Mouse (Mus musculus): Measurements from ENCODE around the gene Defb26. TPM values are rescaled to one million over a fixed set of nuclear protein-coding genes. Genes with fewer than 3 reads are reported as not detected.

The Defb26 gene
- polyA plus RNA-seq, 1 experiment, result not detected

- TF ChIP-seq GATA1 (IDR thresholded peaks at IDR 0.05; ENCODE audit: low read length), result no peak
- no peak for TF ChIP-seq TAL1 (IDR thresholded peaks at IDR 0.05; ENCODE audit: low read length)
- Histone ChIP-seq H3K4me3 (replicated peaks) (no peak overlapping the region), H3K36me3 (ENCODE audit: control insufficient read depth) (no peaks in the 10 kb centered on the region), H3K27me3 (ENCODE audit: control insufficient read depth) (no peaks in the 10 kb centered on the region), H3K9me3 (ENCODE audit: control insufficient read depth, low read length) (no peaks in the 10 kb centered on the region), H3K4me1 (ENCODE audit: control insufficient read depth) (no peaks in the 10 kb centered on the region)
Measured at GRCm38 (mm10) chr2:152481726-152482125, 29.8 kb downstream of the Defb26 start.

DNA sequence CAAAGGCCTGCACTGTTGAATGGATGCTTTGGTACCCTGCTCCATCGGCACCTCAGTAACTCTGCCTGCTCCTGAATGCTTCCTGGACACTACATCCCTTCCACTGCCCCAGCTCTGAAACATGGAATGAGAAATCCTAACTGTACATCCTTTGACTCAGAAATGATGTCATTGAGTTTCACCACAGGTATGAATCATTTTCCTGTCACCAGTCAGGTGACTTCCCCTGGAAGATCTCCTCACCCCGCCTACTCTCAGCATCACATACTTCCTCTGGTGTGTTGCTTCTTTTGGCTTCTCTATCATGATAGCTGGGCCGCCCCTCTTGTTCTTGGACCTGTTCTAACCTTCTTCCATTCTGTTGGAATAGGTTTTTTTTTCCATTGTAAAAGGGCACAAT lies 30.6 kb downstream of the Defb26 start:
- no peaks in the 10 kb centered on the region for H3K9me3 ChIP-seq (ENCODE audit: control insufficient read depth, low read length)
- H3K27me3 ChIP-seq (ENCODE audit: control insufficient read depth), result no peaks in the 10 kb centered on the region
- H3K4me1 ChIP-seq (ENCODE audit: control insufficient read depth), result no peaks in the 10 kb centered on the region
- H3K36me3 ChIP-seq (ENCODE audit: control insufficient read depth), result no peaks in the 10 kb centered on the region
- H3K4me3 ChIP-seq (replicated peaks), result no peak overlapping the region
- TF ChIP-seq GATA1 (IDR thresholded peaks at IDR 0.05; ENCODE audit: low read length) (no peak), TAL1 (IDR thresholded peaks at IDR 0.05; ENCODE audit: low read length) (no peak)

GRCm38 (mm10) chr2:152476763-152477162 lies 34.7 kb downstream of the Defb26 start, which contains the start of gene Defb20:
Gene Defb20, plus strand, starts transcription at chr2:152477063.
- Histone ChIP-seq H3K4me3 (replicated peaks) (no peak within 1 kb of the TSS), H3K9me3 (ENCODE audit: control insufficient read depth, low read length) (no peaks in the 10 kb centered on the region), H3K36me3 (ENCODE audit: control insufficient read depth) (no peaks in the 10 kb centered on the region), H3K4me1 (ENCODE audit: control insufficient read depth) (no peaks in the 10 kb centered on the region), H3K27me3 (ENCODE audit: control insufficient read depth) (no peaks in the 10 kb centered on the region)
- TF ChIP-seq GATA1 (IDR thresholded peaks at IDR 0.05; ENCODE audit: low read length) (no peak), TAL1 (IDR thresholded peaks at IDR 0.05; ENCODE audit: low read length) (no peak)

DNA sequence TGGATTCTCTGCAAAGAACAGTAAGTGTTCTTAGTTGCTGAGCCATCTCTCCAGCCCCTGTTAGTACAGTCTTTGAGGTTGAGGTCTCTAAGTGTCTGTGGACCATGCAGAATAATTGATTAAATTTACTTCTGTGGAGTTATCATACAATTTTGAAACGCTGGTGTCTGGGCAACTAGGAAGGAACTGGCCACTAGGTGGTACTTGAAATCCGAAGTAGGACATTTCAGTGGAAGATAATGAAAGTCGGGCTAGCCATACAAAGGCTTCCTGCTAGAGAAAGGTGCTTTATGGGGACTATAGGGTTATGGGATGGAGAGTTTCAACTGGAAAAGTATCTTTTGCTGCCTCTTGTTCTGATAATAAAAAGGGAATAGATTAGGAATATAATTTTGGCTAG lies 39.1 kb downstream of the Defb26 start:
- H3K4me3 ChIP-seq (replicated peaks), result no peak overlapping the region
- no peaks in the 10 kb centered on the region for H3K36me3 ChIP-seq (ENCODE audit: control insufficient read depth)
- no peaks in the 10 kb centered on the region for H3K9me3 ChIP-seq (ENCODE audit: control insufficient read depth, low read length)
- no peaks in the 10 kb centered on the region; the same call in 1 of the 2 replicates for H3K27me3 ChIP-seq (ENCODE audit: control insufficient read depth)
- TF ChIP-seq GATA1 (IDR thresholded peaks at IDR 0.05; ENCODE audit: low read length) (no peak), TAL1 (IDR thresholded peaks at IDR 0.05; ENCODE audit: low read length) (no peak)
- H3K4me1 ChIP-seq (ENCODE audit: control insufficient read depth), result no peaks in the 10 kb centered on the region

GRCm38 (mm10) chr2:152470973-152471372 lies 40.5 kb downstream of the Defb26 start:
- Histone ChIP-seq H3K4me1 (ENCODE audit: control insufficient read depth) (no peaks in the 10 kb centered on the region), H3K4me3 (replicated peaks) (no peak overlapping the region), H3K36me3 (ENCODE audit: control insufficient read depth) (no peaks in the 10 kb centered on the region), H3K27me3 (ENCODE audit: control insufficient read depth) (no peaks in the 10 kb centered on the region; the same call in 1 of the 2 replicates), H3K9me3 (ENCODE audit: control insufficient read depth, low read length) (no peaks in the 10 kb centered on the region)
- TF ChIP-seq GATA1 (IDR thresholded peaks at IDR 0.05; ENCODE audit: low read length) (no peak), TAL1 (IDR thresholded peaks at IDR 0.05; ENCODE audit: low read length) (no peak)

- Histone ChIP-seq H3K27me3 (ENCODE audit: control insufficient read depth) (peaks cover 3% of the 10 kb centered on the region; the same call in 1 of the 2 replicates), H3K9me3 (ENCODE audit: control insufficient read depth, low read length) (peaks cover 3% of the 10 kb centered on the region), H3K4me1 (ENCODE audit: control insufficient read depth) (no peaks in the 10 kb centered on the region), H3K4me3 (replicated peaks) (no peak within 1 kb of the TSS), H3K36me3 (ENCODE audit: control insufficient read depth) (no peaks in the 10 kb centered on the region)
- TF ChIP-seq TAL1 (IDR thresholded peaks at IDR 0.05; ENCODE audit: low read length), result no peak
- no peak for TF ChIP-seq GATA1 (IDR thresholded peaks at IDR 0.05; ENCODE audit: low read length)
Measured at GRCm38 (mm10) chr2:152464570-152465150, 46.8 kb downstream of the Defb26 start, which contains the start of gene Defb23. Gene Defb23, minus strand, starts transcription at chr2:152464620.

GRCm38 (mm10) chr2:152459241-152459640 lies 52.3 kb downstream of the Defb26 start:
- Histone ChIP-seq H3K27me3 (ENCODE audit: control insufficient read depth) (peaks cover 5% of the 10 kb centered on the region; the same call in 1 of the 2 replicates), H3K4me3 (replicated peaks) (no peak overlapping the region), H3K36me3 (ENCODE audit: control insufficient read depth) (no peaks in the 10 kb centered on the region), H3K9me3 (ENCODE audit: control insufficient read depth, low read length) (no peaks in the 10 kb centered on the region; the same call in 1 of the 2 replicates), H3K4me1 (ENCODE audit: control insufficient read depth) (no peaks in the 10 kb centered on the region)
- TF ChIP-seq GATA1 (IDR thresholded peaks at IDR 0.05; ENCODE audit: low read length) (no peak), TAL1 (IDR thresholded peaks at IDR 0.05; ENCODE audit: low read length) (no peak)

Other genes starting within 250 kb of the Defb26 start
- gene Tbc1d20, start 217.9 kb downstream of the Defb26 start, polyA plus RNA-seq (2012), result 0.32 and 0.90 TPM in 2 replicates
- 16.2 and 20.4 TPM in 2 replicates for gene Rbck1, start 179.0 kb downstream of the Defb26 start, polyA plus RNA-seq (2012)
- 1.3 TPM in 2 replicates for gene Trib3, start 167.7 kb downstream of the Defb26 start, polyA plus RNA-seq (2012)
- gene Nrsn2, start 135.1 kb downstream of the Defb26 start, polyA plus RNA-seq (2012), result not detected in 2 replicates
- 1.4 and 2.3 TPM in 2 replicates for gene Sox12, start 113.6 kb downstream of the Defb26 start, polyA plus RNA-seq (2012)
- 0.90 and 1.0 TPM in 2 replicates for gene Zcchc3, start 96.7 kb downstream of the Defb26 start, polyA plus RNA-seq (2012)
- not detected in 2 replicates for gene 6820408C15Rik, start 96.1 kb downstream of the Defb26 start, polyA plus RNA-seq (2012)
- not detected in 2 replicates for gene Defb23, start 47.1 kb downstream of the Defb26 start, polyA plus RNA-seq (2012)
- gene Defb20, start 34.6 kb downstream of the Defb26 start, polyA plus RNA-seq (2012), result not detected in 2 replicates
- not detected in 2 replicates for gene Defb22, start 21.6 kb downstream of the Defb26 start, polyA plus RNA-seq (2012)
- gene Defb28, start 6.6 kb upstream of the Defb26 start, polyA plus RNA-seq (2012), result not detected in 2 replicates
- gene Defb29, start 28.4 kb upstream of the Defb26 start, polyA plus RNA-seq (2012), result not detected in 2 replicates
- gene Gm17416, start 57.6 kb upstream of the Defb26 start, polyA plus RNA-seq (2012), result not detected in 2 replicates
- not detected in 2 replicates for gene Defb21, start 61.1 kb upstream of the Defb26 start, polyA plus RNA-seq (2012)
- not detected in 2 replicates for gene Defb19, start 68.6 kb upstream of the Defb26 start, polyA plus RNA-seq (2012)
- not detected in 2 replicates for gene Defb45, start 87.7 kb upstream of the Defb26 start, polyA plus RNA-seq (2012)
- gene Defb36, start 92.6 kb upstream of the Defb26 start, polyA plus RNA-seq (2012), result not detected in 2 replicates
- gene Defb25, start 111.4 kb upstream of the Defb26 start, polyA plus RNA-seq (2012), result not detected in 2 replicates
- gene Rem1, start 115.3 kb upstream of the Defb26 start, polyA plus RNA-seq (2012), result not detected in 2 replicates
- 2.1 and 2.4 TPM in 2 replicates for gene H13, start 157.8 kb upstream of the Defb26 start, polyA plus RNA-seq (2012)
- gene Mcts2, start 175.3 kb upstream of the Defb26 start, polyA plus RNA-seq (2012), result 0.19 and 0.30 TPM in 2 replicates
- 0.75 and 1.2 TPM in 2 replicates for gene Id1, start 224.6 kb upstream of the Defb26 start, polyA plus RNA-seq (2012)
- not detected in 2 replicates for gene Cox4i2, start 242.5 kb upstream of the Defb26 start, polyA plus RNA-seq (2012)